Mouse (Mus musculus): Measurements from ENCODE around the gene Nupr1l. TPM values are rescaled to one million over a fixed set of nuclear protein-coding genes. Genes with fewer than 3 reads are reported as not detected.
"Not testable (repeated sequence)": the region's sequence is repeated elsewhere in the genome, so short reads cannot be mapped to it uniquely, and the experiment has no call there.

The Nupr1l gene
- polyA plus RNA-seq, 1 experiment from 2014 or later = 2.3 TPM

GRCm38 (mm10) chr5:129878946-129879345 lies 29.4 kb upstream of the Nupr1l start:
- Histone ChIP-seq H3K27ac (ENCODE audit: low read length) (no peak overlapping the region), H3K4me1 (ENCODE audit: control insufficient read depth, insufficient read depth, low read length) (no peaks in the 10 kb centered on the region), H3K36me3 (ENCODE audit: control insufficient read depth, insufficient read depth, low read length) (peaks cover 14% of the 10 kb centered on the region), H3K9me3 (ENCODE audit: control insufficient read depth, low read length) (no peaks in the 10 kb centered on the region), H3K9ac (ENCODE audit: low read depth, low read length) (no peak overlapping the region), H3K27me3 (replicated peaks; ENCODE audit: control insufficient read depth, insufficient read depth, low read length) (no peaks in the 10 kb centered on the region), H3K4me3 (ENCODE audit: low read length) (no peak overlapping the region), H3K4me2 (ENCODE audit: low read depth, low read length) (no peak overlapping the region)
- WGBS = 51% methylated on average over 2 of the region's 2 CpGs
- 0 out of 2 replicates have a peak, but pooled peaks have one; percentile 45 for ATAC-seq

- no peak for ATAC-seq
- no peak overlapping the region for H3K4me2 ChIP-seq (ENCODE audit: low read depth, low read length)
- no peaks in the 10 kb centered on the region for H3K4me1 ChIP-seq (ENCODE audit: control insufficient read depth, insufficient read depth, low read length)
- H3K9ac ChIP-seq (ENCODE audit: low read depth, low read length) = no peak overlapping the region
- no peak overlapping the region for H3K27ac ChIP-seq (ENCODE audit: low read length)
- no peak overlapping the region for H3K4me3 ChIP-seq (ENCODE audit: low read length)
- H3K9me3 ChIP-seq (ENCODE audit: control insufficient read depth, low read length) = no peaks in the 10 kb centered on the region
- H3K36me3 ChIP-seq (ENCODE audit: control insufficient read depth, insufficient read depth, low read length) = peaks cover 14% of the 10 kb centered on the region
- H3K27me3 ChIP-seq (replicated peaks; ENCODE audit: control insufficient read depth, insufficient read depth, low read length) = no peaks in the 10 kb centered on the region
- 66% methylated on average over 3 of the region's 3 CpGs for WGBS
Measured at GRCm38 (mm10) chr5:129879888-129880287, 28.5 kb upstream of the Nupr1l start.

GRCm38 (mm10) chr5:129886271-129886670 lies 22.1 kb upstream of the Nupr1l start:
- H3K4me2 ChIP-seq (ENCODE audit: low read depth, low read length) = peak overlapping the region; percentile 81
- peak overlapping the region; percentile 93 for H3K9ac ChIP-seq (ENCODE audit: low read depth, low read length)
- H3K27me3 ChIP-seq (replicated peaks; ENCODE audit: control insufficient read depth, insufficient read depth, low read length) = no peaks in the 10 kb centered on the region
- ATAC-seq = no peak
- peaks cover 8% of the 10 kb centered on the region for H3K36me3 ChIP-seq (ENCODE audit: control insufficient read depth, insufficient read depth, low read length)
- WGBS = 29% methylated on average over 10 of the region's 10 CpGs
- H3K27ac ChIP-seq (ENCODE audit: low read length) = peak overlapping the region; percentile 96
- peak overlapping the region; percentile 83 for H3K4me3 ChIP-seq (ENCODE audit: low read length)
- H3K9me3 ChIP-seq (ENCODE audit: control insufficient read depth, low read length) = no peaks in the 10 kb centered on the region
- H3K4me1 ChIP-seq (ENCODE audit: control insufficient read depth, insufficient read depth, low read length) = 0 out of 2 replicates have a peak, but pooled peaks cover 3% of the 10 kb centered on the region

GRCm38 (mm10) chr5:129886911-129887636 lies 21.3 kb upstream of the Nupr1l start, which contains the start of gene Chchd2:
Gene Chchd2, minus strand, starts transcription at chr5:129887470.
- Histone ChIP-seq H3K36me3 (ENCODE audit: control insufficient read depth, insufficient read depth, low read length) (0 out of 2 replicates have a peak, but pooled peaks cover 2% of the 10 kb centered on the region), H3K4me1 (ENCODE audit: control insufficient read depth, insufficient read depth, low read length) (0 out of 2 replicates have a peak, but pooled peaks cover 3% of the 10 kb centered on the region), H3K9ac (ENCODE audit: low read depth, low read length) (peak within 1 kb of the TSS; percentile 93), H3K4me3 (ENCODE audit: low read length) (peak within 1 kb of the TSS; percentile 83), H3K27me3 (replicated peaks; ENCODE audit: control insufficient read depth, insufficient read depth, low read length) (no peaks in the 10 kb centered on the region), H3K9me3 (ENCODE audit: control insufficient read depth, low read length) (no peaks in the 10 kb centered on the region), H3K27ac (ENCODE audit: low read length) (peak within 1 kb of the TSS; percentile 96), H3K4me2 (ENCODE audit: low read depth, low read length) (peak within 1 kb of the TSS; percentile 81)
- under 1% methylated on average over 46 of the region's 46 CpGs for WGBS
- peak; percentile 99 for ATAC-seq

- not testable (repeated sequence) for H3K27me3 ChIP-seq (replicated peaks; ENCODE audit: control insufficient read depth, insufficient read depth, low read length); H3K4me2 ChIP-seq (ENCODE audit: low read depth, low read length); H3K27ac ChIP-seq (ENCODE audit: low read length); ATAC-seq; H3K9ac ChIP-seq (ENCODE audit: low read depth, low read length); H3K4me1 ChIP-seq (ENCODE audit: control insufficient read depth, insufficient read depth, low read length); H3K4me3 ChIP-seq (ENCODE audit: low read length); H3K9me3 ChIP-seq (ENCODE audit: control insufficient read depth, low read length); H3K36me3 ChIP-seq (ENCODE audit: control insufficient read depth, insufficient read depth, low read length)
- WGBS = 78% methylated on average over 2 of the region's 7 CpGs
Measured at GRCm38 (mm10) chr5:129890390-129890789, 17.9 kb upstream of the Nupr1l start.

- H3K9me3 ChIP-seq (ENCODE audit: control insufficient read depth, low read length) = no peaks in the 10 kb centered on the region
- H3K4me1 ChIP-seq (ENCODE audit: control insufficient read depth, insufficient read depth, low read length) = peaks cover 3% of the 10 kb centered on the region; the same call in 1 of the 2 replicates
- H3K27ac ChIP-seq (ENCODE audit: low read length) = no peak within 1 kb of the TSS
- H3K9ac ChIP-seq (ENCODE audit: low read depth, low read length) = peak within 1 kb of the TSS; percentile 67
- H3K36me3 ChIP-seq (ENCODE audit: control insufficient read depth, insufficient read depth, low read length) = no peaks in the 10 kb centered on the region
- H3K4me3 ChIP-seq (ENCODE audit: low read length) = peak within 1 kb of the TSS; percentile 65
- ATAC-seq = peak; percentile 100
- no peaks in the 10 kb centered on the region for H3K27me3 ChIP-seq (replicated peaks; ENCODE audit: control insufficient read depth, insufficient read depth, low read length)
- WGBS = 2% methylated on average over 44 of the region's 44 CpGs
- peak within 1 kb of the TSS; percentile 68 for H3K4me2 ChIP-seq (ENCODE audit: low read depth, low read length)
Measured at GRCm38 (mm10) chr5:129895198-129896088, 12.9 kb upstream of the Nupr1l start, which contains the start of gene Zbed5. Gene Zbed5, plus strand, starts transcription at chr5:129895723.

GRCm38 (mm10) chr5:129898449-129898848 lies 9.9 kb upstream of the Nupr1l start, which contains the start of gene Phkg1:
Gene Phkg1, minus strand, starts transcription at chr5:129898549.
- H3K27me3 ChIP-seq (replicated peaks; ENCODE audit: control insufficient read depth, insufficient read depth, low read length) = no peaks in the 10 kb centered on the region
- WGBS = 95% methylated on average over 1 of the region's 1 CpGs
- H3K27ac ChIP-seq (ENCODE audit: low read length) = no peak within 1 kb of the TSS
- no peaks in the 10 kb centered on the region for H3K9me3 ChIP-seq (ENCODE audit: control insufficient read depth, low read length)
- H3K4me3 ChIP-seq (ENCODE audit: low read length) = no peak within 1 kb of the TSS
- no peak for ATAC-seq
- H3K4me2 ChIP-seq (ENCODE audit: low read depth, low read length) = no peak within 1 kb of the TSS
- H3K9ac ChIP-seq (ENCODE audit: low read depth, low read length) = no peak within 1 kb of the TSS
- peaks cover 3% of the 10 kb centered on the region; the same call in 1 of the 2 replicates for H3K4me1 ChIP-seq (ENCODE audit: control insufficient read depth, insufficient read depth, low read length)
- H3K36me3 ChIP-seq (ENCODE audit: control insufficient read depth, insufficient read depth, low read length) = no peaks in the 10 kb centered on the region

DNA sequence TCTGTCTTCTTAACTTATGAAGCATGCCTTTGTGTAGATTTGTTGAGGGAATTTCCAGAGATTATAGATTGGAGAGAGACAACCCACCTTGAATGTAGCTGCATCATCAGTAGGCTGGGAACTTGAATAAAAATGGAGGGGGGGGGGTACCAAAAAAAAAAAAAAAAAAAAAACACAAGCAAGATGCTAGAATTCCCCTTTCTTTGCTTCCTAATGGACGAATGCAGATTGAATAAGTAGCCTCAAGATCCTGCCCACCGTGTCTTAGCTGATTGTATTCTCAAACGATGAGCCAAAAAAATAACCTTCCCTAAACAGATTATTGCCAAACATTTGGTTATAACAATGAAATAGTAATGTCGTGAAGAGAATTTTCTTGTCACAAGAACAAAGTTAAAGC lies 565 bp upstream of the Nupr1l start:
- Histone ChIP-seq H3K4me3 (ENCODE audit: low read length) (peak overlapping the region; percentile 82), H3K9me3 (ENCODE audit: control insufficient read depth, low read length) (no peaks in the 10 kb centered on the region), H3K9ac (ENCODE audit: low read depth, low read length) (peak overlapping the region; percentile 80), H3K4me1 (ENCODE audit: control insufficient read depth, insufficient read depth, low read length) (peaks cover 5% of the 10 kb centered on the region; the same call in 1 of the 2 replicates), H3K27me3 (replicated peaks; ENCODE audit: control insufficient read depth, insufficient read depth, low read length) (no peaks in the 10 kb centered on the region), H3K27ac (ENCODE audit: low read length) (no peak overlapping the region), H3K4me2 (ENCODE audit: low read depth, low read length) (peak overlapping the region; percentile 90), H3K36me3 (ENCODE audit: control insufficient read depth, insufficient read depth, low read length) (no peaks in the 10 kb centered on the region)
- ATAC-seq = no peak
- 27% methylated on average over 4 of the region's 4 CpGs for WGBS

DNA sequence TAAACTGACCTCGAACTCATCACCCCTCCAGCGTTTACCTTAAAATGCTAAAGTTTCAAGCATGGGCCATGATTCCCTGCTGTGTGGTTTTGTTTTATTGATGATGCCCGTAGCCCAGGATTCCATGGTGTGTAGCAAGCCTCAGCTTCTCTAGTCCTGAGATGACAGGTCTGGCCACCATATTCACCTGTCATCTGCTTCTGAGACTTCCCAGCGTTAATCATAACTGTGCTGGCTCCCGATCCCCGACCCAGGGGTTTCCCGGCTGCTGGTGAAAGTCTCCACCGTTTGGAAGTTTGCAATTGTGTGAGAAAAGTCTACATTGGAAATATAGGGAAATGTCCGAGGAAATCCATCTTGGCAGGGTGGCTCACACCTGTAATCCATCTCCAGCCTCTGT lies 807 bp downstream of the Nupr1l start:
- H3K9ac ChIP-seq (ENCODE audit: low read depth, low read length) = 0 out of 2 replicates have a peak overlapping the region, but pooled peaks have one; percentile 80
- H3K27ac ChIP-seq (ENCODE audit: low read length) = no peak overlapping the region
- peaks cover 5% of the 10 kb centered on the region; the same call in 1 of the 2 replicates for H3K4me1 ChIP-seq (ENCODE audit: control insufficient read depth, insufficient read depth, low read length)
- no peaks in the 10 kb centered on the region for H3K9me3 ChIP-seq (ENCODE audit: control insufficient read depth, low read length)
- peak overlapping the region; percentile 82 for H3K4me3 ChIP-seq (ENCODE audit: low read length)
- WGBS = 72% methylated on average over 9 of the region's 9 CpGs
- H3K4me2 ChIP-seq (ENCODE audit: low read depth, low read length) = peak overlapping the region; percentile 90
- no peak for ATAC-seq
- no peaks in the 10 kb centered on the region for H3K36me3 ChIP-seq (ENCODE audit: control insufficient read depth, insufficient read depth, low read length)
- H3K27me3 ChIP-seq (replicated peaks; ENCODE audit: control insufficient read depth, insufficient read depth, low read length) = no peaks in the 10 kb centered on the region
